Mouse (Mus musculus): Measurements from ENCODE around the gene Coa6. TPM values are rescaled to one million over a fixed set of nuclear protein-coding genes. Genes with fewer than 3 reads are reported as not detected.

Gene Coa6
- polyA plus RNA-seq, 1 experiment from 2014 or later, result 52.5 TPM

DNA sequence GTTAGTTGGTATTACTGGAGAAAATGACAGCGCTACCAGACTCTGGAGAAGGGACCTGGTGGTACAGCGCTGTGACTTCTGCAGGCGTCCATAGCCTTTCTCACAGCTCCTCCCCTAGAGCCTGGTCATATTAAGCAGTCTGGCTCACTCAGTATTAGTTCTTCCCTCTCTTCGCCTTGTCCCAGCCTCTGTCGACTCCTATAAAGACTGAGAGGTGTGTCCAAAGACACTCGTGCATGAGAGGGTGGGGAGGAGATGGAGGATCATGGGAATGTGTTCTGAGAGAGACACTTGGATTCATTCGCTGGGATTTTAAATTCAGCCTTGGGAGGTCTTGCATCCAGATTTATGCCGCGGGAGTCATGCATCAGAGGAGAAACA lies 595 bp downstream of the Coa6 start:
- no peak for DNase-seq (ENCODE audit: low spot score)
- Histone ChIP-seq H3K9me3 (no peaks in the 10 kb centered on the region), H3K27ac (peak overlapping the region; percentile 93), H3K4me1 (peaks cover 15% of the 10 kb centered on the region), H3K36me3 (peaks cover 29% of the 10 kb centered on the region), H3K4me3 (peak overlapping the region; percentile 88), H3K27me3 (ENCODE audit: insufficient read depth, poor library complexity, severe bottlenecking) (no peaks in the 10 kb centered on the region)
- 10% methylated on average over 9 of the region's 9 CpGs for WGBS

DNA sequence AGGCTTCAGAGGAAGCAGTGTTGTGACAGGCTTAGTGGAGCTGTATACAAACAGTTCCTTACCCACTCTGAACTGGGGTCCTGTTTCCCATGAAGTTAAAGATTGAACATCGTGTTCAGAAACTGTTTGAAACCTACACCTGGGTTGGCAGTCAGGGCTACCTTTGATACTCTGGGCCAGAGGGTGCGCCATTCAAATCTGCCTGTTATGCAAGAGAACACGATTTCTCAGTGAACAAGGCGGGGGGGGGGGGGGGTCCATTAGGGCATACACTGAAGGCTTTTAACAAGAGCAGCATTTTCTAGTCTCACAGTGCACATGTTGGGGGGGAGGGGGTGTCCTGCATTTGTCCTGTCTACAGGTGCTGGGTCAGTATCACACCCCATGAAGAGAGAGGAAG lies 1.8 kb downstream of the Coa6 start:
- 91% methylated on average over 4 of the region's 4 CpGs for WGBS
- Histone ChIP-seq H3K27me3 (ENCODE audit: insufficient read depth, poor library complexity, severe bottlenecking) (no peaks in the 10 kb centered on the region), H3K9me3 (no peaks in the 10 kb centered on the region), H3K27ac (no peak overlapping the region), H3K36me3 (peaks cover 42% of the 10 kb centered on the region), H3K4me1 (peaks cover 15% of the 10 kb centered on the region), H3K4me3 (no peak overlapping the region)
- no peak for DNase-seq (ENCODE audit: low spot score)

DNA sequence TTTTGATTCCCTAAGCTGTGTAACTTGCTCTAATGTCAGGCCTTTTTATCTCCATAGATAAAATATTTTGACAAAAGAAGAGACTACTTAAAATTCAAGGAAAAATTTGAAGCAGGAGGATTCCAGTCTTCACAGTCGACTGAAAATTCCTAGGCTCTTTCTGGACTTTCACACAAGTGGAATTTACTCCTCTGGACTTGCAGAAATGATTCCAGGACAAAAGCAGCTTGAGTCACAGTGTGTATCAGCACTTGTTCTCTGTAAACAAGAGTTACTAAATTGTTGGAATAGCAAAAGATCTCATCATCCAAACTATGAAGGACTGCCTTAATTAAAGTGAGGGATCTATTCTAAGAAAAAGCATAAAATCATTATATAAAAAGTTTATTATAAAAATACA lies 2.6 kb downstream of the Coa6 start:
- peaks cover 15% of the 10 kb centered on the region for H3K4me1 ChIP-seq
- H3K27me3 ChIP-seq (ENCODE audit: insufficient read depth, poor library complexity, severe bottlenecking), result no peaks in the 10 kb centered on the region
- H3K27ac ChIP-seq, result no peak overlapping the region
- no peaks in the 10 kb centered on the region for H3K9me3 ChIP-seq
- no peak overlapping the region for H3K4me3 ChIP-seq
- no peak for DNase-seq (ENCODE audit: low spot score)
- 75% methylated on average over 1 of the region's 1 CpGs for WGBS
- H3K36me3 ChIP-seq, result peaks cover 49% of the 10 kb centered on the region

DNA sequence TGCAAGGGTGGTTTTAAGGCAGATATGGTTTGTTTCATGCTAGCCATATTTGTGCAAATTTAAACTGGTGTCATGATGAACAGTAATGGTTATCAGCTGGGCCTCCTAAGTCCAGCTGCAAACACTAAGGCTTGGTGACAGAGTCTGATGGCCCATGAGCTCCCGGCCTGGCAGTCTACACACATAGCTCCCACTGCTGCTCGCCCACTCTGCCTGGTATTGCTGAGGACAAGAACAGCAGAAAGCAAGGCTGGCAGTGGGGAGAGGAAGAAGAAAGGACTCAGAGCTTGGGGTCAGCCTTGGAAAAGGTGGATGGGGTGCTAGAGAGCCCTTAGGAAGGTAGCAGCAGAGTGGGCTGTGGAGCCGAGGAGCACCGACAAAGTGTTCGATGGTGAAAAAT lies 7.3 kb downstream of the Coa6 start:
- 89% methylated on average over 5 of the region's 5 CpGs for WGBS
- DNase-seq (ENCODE audit: low spot score), result no peak
- H3K27ac ChIP-seq, result no peak overlapping the region
- H3K4me1 ChIP-seq, result no peaks in the 10 kb centered on the region
- H3K36me3 ChIP-seq, result peaks cover 79% of the 10 kb centered on the region
- H3K4me3 ChIP-seq, result no peak overlapping the region
- H3K9me3 ChIP-seq, result no peaks in the 10 kb centered on the region
- no peaks in the 10 kb centered on the region for H3K27me3 ChIP-seq (ENCODE audit: insufficient read depth, poor library complexity, severe bottlenecking)

DNA sequence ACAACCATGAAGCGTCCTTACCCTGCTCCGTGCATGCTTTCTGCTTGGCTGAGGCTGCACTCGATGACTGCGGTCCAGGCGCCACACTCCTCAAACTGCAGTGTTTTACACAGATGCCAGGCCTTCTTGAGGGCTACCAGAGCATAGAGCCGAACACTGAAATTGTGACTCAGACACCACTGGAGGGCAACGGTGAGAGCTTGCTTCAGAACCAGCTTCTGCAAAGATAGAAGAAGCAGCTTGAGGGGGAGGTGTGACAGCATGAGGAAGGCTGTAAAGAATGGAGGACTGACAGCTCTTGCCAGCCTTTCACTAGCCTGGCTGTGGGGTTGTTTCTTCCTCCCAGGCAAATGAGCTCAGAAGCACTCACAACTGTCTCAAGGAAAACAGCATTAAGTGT lies 11.5 kb downstream of the Coa6 start:
- H3K36me3 ChIP-seq, result peaks cover 77% of the 10 kb centered on the region
- WGBS, result 82% methylated on average over 7 of the region's 7 CpGs

DNA sequence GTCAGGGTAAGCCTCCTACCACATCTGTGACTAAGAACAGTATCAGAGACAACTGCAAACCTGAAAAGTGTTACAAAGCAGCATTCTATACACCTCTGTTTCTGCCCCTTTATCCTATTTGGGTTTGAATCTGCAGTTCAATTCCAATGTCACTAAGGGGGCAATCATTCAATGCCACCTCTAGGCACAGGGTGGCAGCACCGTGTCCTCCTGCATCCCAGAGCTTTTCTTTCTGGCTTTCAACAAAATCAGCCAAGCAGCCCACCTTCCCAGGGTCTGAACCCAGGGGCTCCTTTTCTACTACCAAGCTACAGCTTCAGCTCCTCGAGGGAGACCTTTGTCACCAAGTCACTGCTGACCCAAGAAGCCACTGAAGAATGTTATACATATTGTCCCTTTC lies 16.6 kb downstream of the Coa6 start:
- Histone ChIP-seq H3K27ac (no peak overlapping the region), H3K27me3 (ENCODE audit: insufficient read depth, poor library complexity, severe bottlenecking) (no peaks in the 10 kb centered on the region), H3K4me3 (no peak overlapping the region), H3K9me3 (no peaks in the 10 kb centered on the region), H3K36me3 (peaks cover 57% of the 10 kb centered on the region), H3K4me1 (no peaks in the 10 kb centered on the region)
- WGBS, result 60% methylated on average over 2 of the region's 2 CpGs
- DNase-seq (ENCODE audit: low spot score), result no peak

More for the DNA sequence above, 11.5 kb downstream of the Coa6 start:
- Histone ChIP-seq H3K4me1 (no peaks in the 10 kb centered on the region), H3K4me3 (no peak overlapping the region), H3K9me3 (no peaks in the 10 kb centered on the region), H3K27me3 (ENCODE audit: insufficient read depth, poor library complexity, severe bottlenecking) (no peaks in the 10 kb centered on the region), H3K27ac (no peak overlapping the region)
- DNase-seq (ENCODE audit: low spot score), result no peak

DNA sequence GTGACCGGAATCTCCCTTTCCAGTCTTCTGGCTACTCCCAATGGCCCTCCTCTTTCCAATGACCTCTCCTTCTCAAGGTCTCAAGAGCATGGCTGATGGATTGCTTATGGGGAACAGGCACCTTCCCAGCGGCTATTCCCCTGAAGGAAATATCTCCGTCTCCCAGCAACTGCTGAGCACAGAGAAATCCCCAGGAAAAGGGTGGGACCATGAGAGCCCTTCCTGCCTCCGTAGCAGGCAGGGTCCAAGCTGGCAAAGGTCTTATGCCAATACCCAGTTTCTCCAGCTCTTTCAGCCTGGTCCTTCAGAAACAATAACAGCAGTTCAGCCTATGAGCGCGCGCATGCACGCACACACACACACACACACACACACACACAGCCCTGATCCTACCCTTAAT lies 28.8 kb downstream of the Coa6 start:
- Histone ChIP-seq H3K9me3 (no peaks in the 10 kb centered on the region), H3K4me1 (no peaks in the 10 kb centered on the region), H3K27ac (no peak overlapping the region), H3K4me3 (no peak overlapping the region), H3K27me3 (ENCODE audit: insufficient read depth, poor library complexity, severe bottlenecking) (no peaks in the 10 kb centered on the region), H3K36me3 (peaks cover 90% of the 10 kb centered on the region)
- WGBS, result 86% methylated on average over 8 of the region's 8 CpGs
- no peak for DNase-seq (ENCODE audit: low spot score)

DNA sequence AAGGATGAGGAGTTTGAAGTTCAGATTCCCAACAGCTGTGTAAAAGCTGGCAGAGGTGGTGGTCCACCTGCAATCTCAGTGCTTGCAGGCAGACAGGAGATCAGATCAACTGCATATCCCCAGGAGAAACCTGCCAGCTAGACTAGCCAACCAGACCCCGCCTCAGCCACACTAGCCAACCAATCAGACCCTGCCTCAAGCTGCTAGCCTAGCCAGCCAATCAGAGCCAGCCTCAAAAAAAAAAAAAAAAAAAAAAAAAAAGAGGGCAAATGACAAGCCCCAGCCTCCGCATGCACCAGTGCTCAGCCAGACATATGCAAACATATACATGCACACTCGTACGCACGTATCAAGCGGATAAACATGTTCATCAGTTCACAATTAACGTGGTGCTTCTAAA lies 33.1 kb downstream of the Coa6 start:
- 81% methylated on average over 7 of the region's 7 CpGs for WGBS
- DNase-seq (ENCODE audit: low spot score), result no peak
- H3K27me3 ChIP-seq (ENCODE audit: insufficient read depth, poor library complexity, severe bottlenecking), result no peaks in the 10 kb centered on the region

DNA sequence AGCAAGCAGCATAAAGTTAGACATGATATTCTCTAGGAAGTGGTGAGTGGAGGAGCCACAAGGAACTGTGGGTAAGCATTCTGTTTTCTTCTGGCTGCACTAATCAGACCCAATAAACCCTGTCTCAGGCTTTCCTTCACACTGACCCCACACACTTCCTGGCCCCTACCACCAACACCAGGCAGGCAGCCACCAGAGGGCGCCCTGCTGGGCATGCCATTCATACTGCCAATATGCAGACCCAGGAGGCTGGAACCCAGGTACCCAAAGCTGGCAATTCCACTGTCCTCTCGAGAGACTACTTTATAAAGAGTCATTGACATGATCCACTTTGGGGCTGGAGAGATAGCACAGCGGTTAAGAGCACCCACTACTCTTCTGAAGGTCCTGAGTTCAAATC lies 38.0 kb downstream of the Coa6 start:
- Histone ChIP-seq H3K27me3 (ENCODE audit: insufficient read depth, poor library complexity, severe bottlenecking) (no peaks in the 10 kb centered on the region), H3K4me1 (no peaks in the 10 kb centered on the region), H3K36me3 (peaks cover 68% of the 10 kb centered on the region), H3K4me3 (no peak overlapping the region), H3K27ac (no peak overlapping the region), H3K9me3 (no peaks in the 10 kb centered on the region)
- WGBS, result 57% methylated on average over 3 of the region's 3 CpGs
- no peak for DNase-seq (ENCODE audit: low spot score)

More for the DNA sequence above, 33.1 kb downstream of the Coa6 start:
- H3K9me3 ChIP-seq, result no peaks in the 10 kb centered on the region
- H3K36me3 ChIP-seq, result peaks cover 82% of the 10 kb centered on the region
- no peaks in the 10 kb centered on the region for H3K4me1 ChIP-seq
- no peak overlapping the region for H3K27ac ChIP-seq
- no peak overlapping the region for H3K4me3 ChIP-seq

DNA sequence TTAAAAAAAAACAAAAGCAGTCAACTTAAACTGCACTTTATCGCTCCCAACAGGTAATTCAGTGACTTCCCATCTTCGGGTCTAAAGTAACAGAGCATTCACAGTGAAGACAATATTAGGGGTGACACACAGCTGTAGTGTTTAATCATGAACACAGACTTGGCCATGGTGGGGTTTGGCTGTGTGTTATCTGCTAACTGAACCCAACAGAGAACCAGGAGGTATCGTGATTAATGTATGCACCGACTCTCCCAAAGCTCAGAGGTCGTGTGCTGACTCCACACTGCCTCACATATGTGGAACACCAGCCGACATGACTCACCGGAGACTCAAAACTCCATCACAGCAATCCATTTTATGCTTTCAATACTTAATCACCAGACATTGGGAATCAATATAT lies 39.4 kb downstream of the Coa6 start:
- Histone ChIP-seq H3K36me3 (peaks cover 67% of the 10 kb centered on the region), H3K27ac (no peak overlapping the region), H3K27me3 (ENCODE audit: insufficient read depth, poor library complexity, severe bottlenecking) (no peaks in the 10 kb centered on the region), H3K9me3 (no peaks in the 10 kb centered on the region), H3K4me3 (no peak overlapping the region), H3K4me1 (no peaks in the 10 kb centered on the region)
- 82% methylated on average over 7 of the region's 7 CpGs for WGBS
- DNase-seq (ENCODE audit: low spot score), result no peak

DNA sequence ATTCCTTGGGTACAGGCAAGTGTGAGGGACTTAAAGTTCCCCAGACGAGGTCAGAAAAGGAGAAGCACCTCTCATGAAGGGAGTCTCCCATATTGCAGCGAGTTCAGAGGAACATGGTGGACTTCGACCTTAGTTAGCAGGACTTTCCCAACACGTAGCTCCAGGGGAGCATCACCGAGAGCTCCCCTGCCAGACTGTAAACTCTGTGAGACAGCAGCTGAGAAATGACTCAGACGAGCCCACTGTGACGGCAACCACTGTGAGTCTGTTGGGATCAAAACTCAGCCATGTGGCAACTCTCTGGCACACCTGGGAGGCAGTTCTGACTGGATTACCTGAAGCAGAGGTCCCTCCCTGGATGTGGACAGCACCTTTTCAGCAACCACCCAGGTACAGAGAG lies 41.8 kb downstream of the Coa6 start:
- Histone ChIP-seq H3K27ac (no peak overlapping the region), H3K36me3 (peaks cover 68% of the 10 kb centered on the region), H3K4me1 (no peaks in the 10 kb centered on the region), H3K4me3 (no peak overlapping the region), H3K9me3 (no peaks in the 10 kb centered on the region), H3K27me3 (ENCODE audit: insufficient read depth, poor library complexity, severe bottlenecking) (no peaks in the 10 kb centered on the region)
- 82% methylated on average over 7 of the region's 7 CpGs for WGBS
- DNase-seq (ENCODE audit: low spot score), result no peak

DNA sequence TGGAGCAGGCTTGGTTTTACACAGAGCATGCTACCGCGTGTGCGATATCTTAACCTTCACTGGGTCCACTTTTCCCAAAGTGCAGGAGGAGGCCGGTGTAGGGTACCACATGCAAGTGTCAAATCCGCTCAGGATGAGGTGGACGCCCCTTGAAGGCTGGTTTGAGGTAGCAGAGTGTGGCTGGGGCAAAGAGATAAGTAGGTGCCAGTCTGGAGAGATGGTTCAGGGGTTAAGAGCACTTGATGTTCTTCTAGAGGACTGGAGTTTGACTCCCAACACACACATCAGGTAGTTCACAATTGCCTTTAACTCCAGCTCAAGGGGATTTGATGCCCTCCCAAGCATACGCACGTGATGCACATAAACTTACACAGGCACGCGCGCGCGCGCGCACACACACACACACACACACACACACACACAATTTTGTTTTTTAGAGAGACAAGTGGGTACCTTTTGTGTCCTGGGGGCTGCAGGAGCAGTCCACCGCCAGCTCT lies 51.5 kb downstream of the Coa6 start:
- no peaks in the 10 kb centered on the region for H3K9me3 ChIP-seq
- peak overlapping the region; percentile 94 for H3K27ac ChIP-seq
- no peak for DNase-seq (ENCODE audit: low spot score)
- H3K4me1 ChIP-seq, result peaks cover 19% of the 10 kb centered on the region
- WGBS, result 14% methylated on average over 16 of the region's 16 CpGs
- peaks cover 21% of the 10 kb centered on the region for H3K36me3 ChIP-seq
- peaks cover 18% of the 10 kb centered on the region for H3K27me3 ChIP-seq (ENCODE audit: insufficient read depth, poor library complexity, severe bottlenecking)
- peak overlapping the region; percentile 94 for H3K4me3 ChIP-seq

DNA sequence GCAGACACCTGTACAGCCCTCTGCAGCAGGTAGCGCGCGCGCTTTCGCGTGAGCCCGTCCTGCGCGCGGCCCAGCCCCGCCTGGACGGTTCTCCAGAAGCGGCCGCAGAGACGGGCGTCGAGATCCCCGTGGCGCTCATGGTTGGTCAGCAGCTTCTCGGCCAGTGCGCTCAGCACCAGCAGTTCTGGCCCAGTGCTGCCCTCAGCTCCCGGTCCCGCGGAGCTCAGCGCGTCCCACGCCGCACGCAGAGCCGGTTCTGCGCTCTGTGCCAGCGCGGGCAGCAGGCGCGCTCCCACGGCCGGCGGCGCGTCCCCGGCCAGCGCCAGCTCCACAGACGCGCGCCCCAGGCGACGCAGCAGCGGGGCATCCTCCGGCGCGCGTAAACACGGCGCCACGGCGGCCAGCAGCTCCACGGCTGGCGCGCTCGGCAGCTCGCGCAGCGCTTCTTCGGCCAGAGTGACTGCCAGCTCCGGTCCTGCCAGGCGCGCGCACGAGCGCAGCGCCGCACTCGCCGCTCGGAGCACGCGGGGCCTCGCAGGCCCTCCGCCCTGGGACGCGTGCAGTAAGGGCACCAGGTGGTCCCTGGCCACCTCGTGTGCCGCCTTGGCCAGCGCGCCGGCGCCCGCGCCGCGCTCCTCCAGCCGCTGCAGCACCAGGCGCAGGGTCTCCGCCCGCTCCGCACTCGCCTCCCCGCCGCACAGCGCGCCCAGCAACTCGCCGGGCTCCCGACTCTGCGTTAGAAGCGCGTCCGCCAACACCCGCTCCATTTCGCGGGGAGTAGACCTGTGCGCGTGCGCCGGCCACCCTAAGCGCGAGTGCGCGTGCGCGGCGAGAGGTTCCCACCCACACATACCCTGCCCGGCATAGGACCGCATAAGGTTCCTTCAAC lies 52.2 kb downstream of the Coa6 start, which contains the start of gene Tarbp1:
Gene Tarbp1, minus strand, starts transcription at position 767 of the 889 bp plus-strand sequence.
- peak within 1 kb of the TSS; percentile 94 for H3K27ac ChIP-seq
- peak within 1 kb of the TSS; percentile 94 for H3K4me3 ChIP-seq
- peak; percentile 92 for DNase-seq (ENCODE audit: low spot score)
- peaks cover 18% of the 10 kb centered on the region for H3K27me3 ChIP-seq (ENCODE audit: insufficient read depth, poor library complexity, severe bottlenecking)
- WGBS, result under 1% methylated on average over 124 of the region's 124 CpGs
- H3K9me3 ChIP-seq, result no peaks in the 10 kb centered on the region
- H3K36me3 ChIP-seq, result peaks cover 15% of the 10 kb centered on the region
- H3K4me1 ChIP-seq, result peaks cover 22% of the 10 kb centered on the region

Measured in heart, embryonic 10.5 days (tissue).